Mouse (Mus musculus): ENCODE results near the gene Spag7.

DNA sequence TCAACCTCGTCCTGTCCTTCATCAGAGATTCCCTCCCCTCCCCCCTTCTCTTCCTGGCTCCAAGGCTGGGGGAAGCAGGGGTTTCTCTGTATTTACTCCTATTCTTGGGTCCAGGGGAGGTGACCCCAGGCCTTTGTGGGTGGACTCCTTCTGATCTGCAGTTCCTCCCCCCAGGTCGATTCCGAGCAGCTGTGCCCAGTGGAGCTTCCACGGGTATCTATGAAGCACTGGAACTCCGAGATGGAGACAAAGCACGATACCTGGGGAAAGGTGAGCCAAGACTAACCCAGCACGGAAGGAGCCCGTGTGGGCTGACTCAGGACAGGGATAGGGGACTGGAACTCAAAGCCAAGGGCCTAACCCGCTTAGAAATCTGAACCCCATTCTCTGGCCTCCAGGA is 11.2 kb downstream of the Spag7 start:
- TF ChIP-seq EP300 (IDR thresholded peaks at IDR 0.05; ENCODE audit: low read depth) (no peak), CTCF (IDR thresholded peaks at IDR 0.05; ENCODE audit: low read depth) (no peak)

Data from liver, embryonic 14.5 days (tissue).